Mouse (Mus musculus) lung, embryonic 14.5 days (tissue): ENCODE data around the gene Vopp1. TPM values are rescaled to one million over a fixed set of nuclear protein-coding genes. Genes with fewer than 3 reads are reported as not detected.

ENCODE experiments used
- ATAC-seq: fragments of 200-750 bp; cut with Nextera tagmentation; 2 replicates; pipeline ENCODE4 v1.8.0; 2017; ENCODE audit warnings: mild to moderate bottlenecking, moderate TSS enrichment, moderate library complexity; ENCODE audit not compliant: insufficient read depth
- DNase-seq: peaks from one replicate; pipeline ENCODE4 v3.0.0-alpha.2; 2015
- H3K27ac ChIP-seq: fragments of 300-500 bp; sonication (generic); 2 replicates; pipeline ENCODE4 v1.5.1; 2014; ENCODE audit warnings: low read depth, mild to moderate bottlenecking, moderate library complexity
- H3K27me3 ChIP-seq: fragments of 300-500 bp; sonication (generic); 2 replicates; pipeline ENCODE4 v1.6.1; 2014; ENCODE audit warnings: low read length, control low read depth; ENCODE audit not compliant: insufficient read depth
- H3K36me3 ChIP-seq: fragments of 300-500 bp; sonication (generic); 2 replicates; pipeline ENCODE4 v1.6.1; 2014; ENCODE audit warnings: control low read depth; ENCODE audit not compliant: insufficient read depth
- H3K4me1 ChIP-seq: fragments of 300-500 bp; sonication (generic); 2 replicates; pipeline ENCODE4 v1.6.1; 2014; ENCODE audit warnings: antibody characterized with exemption, control low read depth; ENCODE audit not compliant: insufficient read depth
- H3K4me2 ChIP-seq: fragments of 300-500 bp; sonication (generic); 2 replicates; pipeline ENCODE4 v1.6.1; 2014; ENCODE audit warnings: mild to moderate bottlenecking
- H3K4me3 ChIP-seq: fragments of 300-500 bp; sonication (generic); 2 replicates; pipeline ENCODE4 v1.5.1; 2014; ENCODE audit warnings: low read depth, low read length
- H3K9ac ChIP-seq: fragments of 300-500 bp; sonication (generic); 2 replicates; pipeline ENCODE4 v1.6.1; 2014
- H3K9me3 ChIP-seq: fragments of 300-500 bp; sonication (generic); 2 replicates; pipeline ENCODE4 v1.6.1; 2016; ENCODE audit warnings: low read depth, low read length, control low read depth
- CTCF ChIP-seq: IDR thresholded peaks from 2 replicates; pipeline ENCODE4 v1.5.1; 2016; ENCODE audit warnings: antibody characterized with exemption, low read depth
- WGBS: fragments of 180-500 bp; shearing (Covaris S2); extraction: QIAGEN DNeasy Blood & Tissue Kit; methylation state at CpG from one replicate; pipeline ENCODE4 v1.1.7; 2014; 5-methylcytosine and 5-hydroxymethylcytosine counted together
- polyA plus RNA-seq: library from polyadenylated mRNA; unstranded; fragments of >200 nt; fragmentation: Nextera tagmentation; extraction: Ambion mirVana; gene quantifications from 2 replicates; pipeline ENCODE4 v1.2.1, GENCODE M21; 2014

The Vopp1 gene
- polyA plus RNA-seq, 1 experiment from 2014 or later = 25.8 TPM

DNA sequence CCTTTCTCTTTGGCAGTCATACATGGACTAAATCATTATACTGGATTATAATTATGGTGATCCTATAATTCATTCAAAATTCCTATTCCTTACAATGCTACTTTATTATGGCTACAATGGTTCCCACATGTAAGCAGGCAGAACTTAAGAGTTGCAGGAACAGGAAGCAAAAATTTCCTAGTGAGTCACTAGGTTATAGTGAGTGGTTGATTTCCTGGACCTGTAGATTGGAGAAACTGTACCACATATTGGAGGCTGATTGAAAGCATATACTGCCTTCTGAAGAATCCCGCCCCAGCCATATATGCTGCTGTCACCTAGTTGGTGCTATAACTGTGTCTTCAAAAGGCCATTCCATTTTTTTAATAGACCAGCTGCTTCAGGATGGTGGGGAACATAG lies 82.2 kb downstream of the Vopp1 start:
- DNase-seq = no peak
- Histone ChIP-seq H3K27ac (no peak overlapping the region), H3K4me3 (no peak overlapping the region), H3K4me2 (no peak overlapping the region), H3K36me3 (peaks cover 8% of the 10 kb centered on the region; the same call in 1 of the 2 replicates), H3K9me3 (no peaks in the 10 kb centered on the region), H3K9ac (no peak overlapping the region), H3K4me1 (no peaks in the 10 kb centered on the region), H3K27me3 (no peaks in the 10 kb centered on the region)
- 84% methylated on average over 1 of the region's 1 CpGs for WGBS
- ATAC-seq = no peak
- TF ChIP-seq CTCF = no peak

GRCm38 (mm10) chr6:57721347-57721746 lies 103.6 kb downstream of the Vopp1 start:
- no peak overlapping the region for H3K27ac ChIP-seq
- no peaks in the 10 kb centered on the region for H3K4me1 ChIP-seq

DNA sequence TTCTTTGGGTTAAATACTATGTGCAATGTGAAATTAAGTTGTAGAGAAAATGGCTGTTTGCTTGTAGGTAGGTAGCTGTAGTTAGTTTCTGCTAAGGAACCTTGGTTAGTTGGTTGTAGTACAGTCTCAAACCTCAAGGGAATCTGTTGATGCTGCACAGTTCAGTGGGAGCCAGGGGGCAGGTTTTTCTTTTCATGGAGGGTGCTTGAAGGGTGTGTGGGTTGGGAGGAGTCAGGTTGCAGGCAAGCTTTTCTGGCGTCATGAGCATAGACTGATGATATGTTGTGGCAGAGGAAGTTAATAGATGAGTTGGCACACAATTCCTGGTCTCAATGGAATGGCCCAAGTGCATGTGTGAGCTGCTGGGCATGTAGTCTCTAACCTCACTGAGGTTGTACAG lies 113.2 kb downstream of the Vopp1 start:
- Histone ChIP-seq H3K36me3 (no peaks in the 10 kb centered on the region), H3K9me3 (no peaks in the 10 kb centered on the region), H3K27me3 (no peaks in the 10 kb centered on the region), H3K27ac (no peak overlapping the region), H3K9ac (no peak overlapping the region), H3K4me3 (no peak overlapping the region), H3K4me1 (no peaks in the 10 kb centered on the region), H3K4me2 (no peak overlapping the region)
- WGBS = 3% methylated on average over 1 of the region's 1 CpGs
- ATAC-seq = no peak
- TF ChIP-seq CTCF = no peak
- no peak for DNase-seq

More at GRCm38 (mm10) chr6:57721347-57721746, 103.6 kb downstream of the Vopp1 start:
- Histone ChIP-seq H3K4me2 (no peak overlapping the region), H3K9ac (no peak overlapping the region), H3K27me3 (no peaks in the 10 kb centered on the region), H3K9me3 (peaks cover 3% of the 10 kb centered on the region; the same call in 1 of the 2 replicates), H3K4me3 (no peak overlapping the region), H3K36me3 (peaks cover 16% of the 10 kb centered on the region)
- no peak for TF ChIP-seq CTCF
- DNase-seq (no peak), ATAC-seq (no peak)
- 96% methylated on average over 1 of the region's 1 CpGs for WGBS

DNA sequence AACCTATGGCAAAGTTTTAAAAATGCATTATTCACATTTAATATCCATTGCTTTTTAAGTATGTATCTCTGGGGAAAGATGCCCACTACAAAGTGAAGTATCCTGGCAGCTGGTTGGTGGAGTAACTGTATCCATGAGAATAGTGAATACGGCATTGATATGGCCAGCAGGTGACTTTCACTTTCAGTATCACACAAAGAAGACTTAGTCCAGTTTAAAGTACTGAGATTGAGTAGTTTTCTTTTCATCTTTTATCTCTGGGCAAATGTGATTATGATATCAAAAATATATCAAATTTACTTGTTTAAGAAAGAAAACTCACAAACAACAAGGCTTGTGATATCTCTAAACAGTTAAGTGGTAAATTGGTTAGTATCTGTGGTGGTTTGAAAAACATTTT lies 118.2 kb downstream of the Vopp1 start:
- Histone ChIP-seq H3K9ac (no peak overlapping the region), H3K4me2 (no peak overlapping the region), H3K27me3 (no peaks in the 10 kb centered on the region), H3K27ac (no peak overlapping the region), H3K36me3 (no peaks in the 10 kb centered on the region), H3K4me3 (no peak overlapping the region), H3K4me1 (no peaks in the 10 kb centered on the region), H3K9me3 (no peaks in the 10 kb centered on the region)
- DNase-seq (no peak), ATAC-seq (no peak)
- no peak for TF ChIP-seq CTCF
- WGBS = 98% methylated on average over 1 of the region's 1 CpGs

DNA sequence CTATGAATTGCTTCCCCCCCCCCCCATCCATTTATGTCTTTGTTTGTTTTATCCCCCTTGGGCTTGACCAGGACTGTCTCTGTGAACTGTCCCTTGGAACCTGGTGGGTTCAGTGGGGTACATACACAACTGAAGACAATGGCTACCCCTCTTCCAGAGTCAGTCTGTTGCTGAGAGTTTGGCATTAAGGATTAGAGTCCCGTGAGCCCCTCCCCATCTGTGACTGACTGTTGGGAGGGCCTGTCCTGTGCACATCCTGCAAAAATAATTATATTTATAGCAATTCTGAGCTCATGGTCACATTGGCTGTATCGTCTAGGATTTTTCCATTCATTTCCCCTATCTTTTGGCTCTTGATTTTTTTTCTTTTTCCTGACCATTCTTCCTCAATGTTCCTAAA lies 121.3 kb downstream of the Vopp1 start:
- peak; percentile 46 for DNase-seq
- 16% methylated on average over 2 of the region's 2 CpGs for WGBS
- Histone ChIP-seq H3K9ac (peak overlapping the region; percentile 87), H3K9me3 (no peaks in the 10 kb centered on the region), H3K4me1 (no peaks in the 10 kb centered on the region), H3K4me3 (peak overlapping the region; percentile 70), H3K36me3 (no peaks in the 10 kb centered on the region), H3K27ac (peak overlapping the region; percentile 99; the same call in 1 of the 2 replicates), H3K4me2 (peak overlapping the region; percentile 64), H3K27me3 (no peaks in the 10 kb centered on the region)
- peak; percentile 45 for ATAC-seq
- TF ChIP-seq CTCF = no peak

- DNase-seq (peak; percentile 97), ATAC-seq (peak; percentile 99)
- no peaks in the 10 kb centered on the region for H3K36me3 ChIP-seq
- WGBS = under 1% methylated on average over 59 of the region's 59 CpGs
- TF ChIP-seq CTCF = no peak
- H3K9me3 ChIP-seq = no peaks in the 10 kb centered on the region
- H3K27me3 ChIP-seq = no peaks in the 10 kb centered on the region
- peak overlapping the region; percentile 87 for H3K9ac ChIP-seq
- no peaks in the 10 kb centered on the region for H3K4me1 ChIP-seq
- peak overlapping the region; percentile 64 for H3K4me2 ChIP-seq
- H3K27ac ChIP-seq = peak overlapping the region; percentile 99
- H3K4me3 ChIP-seq = peak overlapping the region; percentile 70
Observed at GRCm38 (mm10) chr6:57702743-57703499, 122.0 kb downstream of the Vopp1 start.

DNA sequence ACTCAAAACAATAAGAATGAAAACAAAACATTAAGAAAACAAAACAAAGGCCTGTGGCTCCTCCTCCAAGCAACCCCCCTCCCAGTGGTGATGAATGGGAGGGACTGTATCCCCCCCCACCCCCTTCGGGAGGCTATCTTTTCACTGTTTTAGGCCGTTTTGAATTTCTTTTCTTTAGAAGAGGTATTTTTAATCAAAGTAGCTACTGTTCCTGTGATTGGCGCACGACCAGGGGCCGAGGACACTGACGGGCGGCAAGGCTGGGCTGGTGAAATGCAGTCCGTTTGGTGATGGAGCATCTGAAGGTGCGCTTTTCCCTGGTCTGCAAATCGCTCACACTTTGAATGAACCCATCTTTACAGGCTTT lies 122.6 kb downstream of the Vopp1 start, which contains the start of gene Lancl2:
Lancl2 (plus strand) TSS at position 165 of the 367 bp plus-strand sequence.
- H3K4me2 ChIP-seq = peak within 1 kb of the TSS; percentile 64
- no peaks in the 10 kb centered on the region for H3K27me3 ChIP-seq
- peak within 1 kb of the TSS; percentile 99 for H3K27ac ChIP-seq
- peak; percentile 19 for ATAC-seq
- H3K4me3 ChIP-seq = peak within 1 kb of the TSS; percentile 70
- no peaks in the 10 kb centered on the region for H3K4me1 ChIP-seq
- peak; percentile 52 for DNase-seq
- under 1% methylated on average over 10 of the region's 10 CpGs for WGBS
- H3K9ac ChIP-seq = peak within 1 kb of the TSS; percentile 87
- no peaks in the 10 kb centered on the region for H3K36me3 ChIP-seq
- no peaks in the 10 kb centered on the region for H3K9me3 ChIP-seq
- no peak for TF ChIP-seq CTCF
